Mouse (Mus musculus): Measurements from ENCODE around the gene Calr4. TPM values are rescaled to one million over a fixed set of nuclear protein-coding genes. Genes with fewer than 3 reads are reported as not detected.

The Calr4 gene
- polyA plus RNA-seq, 1 experiment from 2014 or later, result 0.14 TPM

- Histone ChIP-seq H3K27ac (replicated peaks; ENCODE audit: low read depth, low read length) (no peak overlapping the region), H3K4me2 (ENCODE audit: low read depth, low read length) (no peak overlapping the region), H3K4me1 (ENCODE audit: control insufficient read depth, insufficient read depth, low read length) (no peaks in the 10 kb centered on the region), H3K4me3 (ENCODE audit: low read depth, low read length) (no peak overlapping the region), H3K27me3 (ENCODE audit: control insufficient read depth, insufficient read depth, low read length) (no peaks in the 10 kb centered on the region), H3K36me3 (replicated peaks; ENCODE audit: control insufficient read depth, insufficient read depth, low read depth, low read length) (no peaks in the 10 kb centered on the region), H3K9me3 (replicated peaks; ENCODE audit: control insufficient read depth, low read length) (no peaks in the 10 kb centered on the region), H3K9ac (replicated peaks; ENCODE audit: low read length) (no peak overlapping the region)
- ATAC-seq (replicated peaks; ENCODE audit: insufficient number of reproducible peaks, low FRiP score, low TSS enrichment, low read depth) (no peak), DNase-seq (ENCODE audit: low spot score) (no peak)
- 84% methylated on average over 24 of the region's 24 CpGs for WGBS
These were observed 4.4 kb downstream of the Calr4 start for GRCm38 (mm10) chr4:109238428-109239268.

- Histone ChIP-seq H3K4me3 (ENCODE audit: low read depth, low read length) (no peak overlapping the region), H3K27ac (replicated peaks; ENCODE audit: low read depth, low read length) (no peak overlapping the region), H3K36me3 (replicated peaks; ENCODE audit: control insufficient read depth, insufficient read depth, low read depth, low read length) (no peaks in the 10 kb centered on the region), H3K4me2 (ENCODE audit: low read depth, low read length) (no peak overlapping the region), H3K4me1 (ENCODE audit: control insufficient read depth, insufficient read depth, low read length) (no peaks in the 10 kb centered on the region), H3K27me3 (ENCODE audit: control insufficient read depth, insufficient read depth, low read length) (no peaks in the 10 kb centered on the region), H3K9ac (replicated peaks; ENCODE audit: low read length) (no peak overlapping the region), H3K9me3 (replicated peaks; ENCODE audit: control insufficient read depth, low read length) (no peaks in the 10 kb centered on the region)
- DNase-seq (ENCODE audit: low spot score), result peak; percentile 76
- ATAC-seq (replicated peaks; ENCODE audit: insufficient number of reproducible peaks, low FRiP score, low TSS enrichment, low read depth), result 0 out of 2 replicates have a peak, but pooled peaks have one; percentile 34
These were observed 6.9 kb downstream of the Calr4 start for GRCm38 (mm10) chr4:109241221-109241620.

- H3K4me2 ChIP-seq (ENCODE audit: low read depth, low read length), result no peak overlapping the region
- no peaks in the 10 kb centered on the region for H3K27me3 ChIP-seq (ENCODE audit: control insufficient read depth, insufficient read depth, low read length)
- no peaks in the 10 kb centered on the region for H3K36me3 ChIP-seq (replicated peaks; ENCODE audit: control insufficient read depth, insufficient read depth, low read depth, low read length)
- H3K4me1 ChIP-seq (ENCODE audit: control insufficient read depth, insufficient read depth, low read length), result no peaks in the 10 kb centered on the region
- no peak overlapping the region for H3K4me3 ChIP-seq (ENCODE audit: low read depth, low read length)
- no peaks in the 10 kb centered on the region for H3K9me3 ChIP-seq (replicated peaks; ENCODE audit: control insufficient read depth, low read length)
- no peak overlapping the region for H3K27ac ChIP-seq (replicated peaks; ENCODE audit: low read depth, low read length)
- H3K9ac ChIP-seq (replicated peaks; ENCODE audit: low read length), result no peak overlapping the region
- no peak for ATAC-seq (replicated peaks; ENCODE audit: insufficient number of reproducible peaks, low FRiP score, low TSS enrichment, low read depth)
- no peak for DNase-seq (ENCODE audit: low spot score)
- WGBS, result 62% methylated on average over 4 of the region's 4 CpGs
These were observed 7.6 kb downstream of the Calr4 start for GRCm38 (mm10) chr4:109241934-109242333.

GRCm38 (mm10) chr4:109244506-109244905 lies 10.2 kb downstream of the Calr4 start:
- WGBS, result 80% methylated on average over 7 of the region's 7 CpGs
- H3K36me3 ChIP-seq (replicated peaks; ENCODE audit: control insufficient read depth, insufficient read depth, low read depth, low read length), result no peaks in the 10 kb centered on the region
- H3K27me3 ChIP-seq (ENCODE audit: control insufficient read depth, insufficient read depth, low read length), result no peaks in the 10 kb centered on the region
- no peak overlapping the region for H3K4me2 ChIP-seq (ENCODE audit: low read depth, low read length)
- ATAC-seq (replicated peaks; ENCODE audit: insufficient number of reproducible peaks, low FRiP score, low TSS enrichment, low read depth), result no peak
- no peaks in the 10 kb centered on the region for H3K9me3 ChIP-seq (replicated peaks; ENCODE audit: control insufficient read depth, low read length)
- no peak overlapping the region for H3K27ac ChIP-seq (replicated peaks; ENCODE audit: low read depth, low read length)
- no peak overlapping the region for H3K4me3 ChIP-seq (ENCODE audit: low read depth, low read length)
- no peaks in the 10 kb centered on the region for H3K4me1 ChIP-seq (ENCODE audit: control insufficient read depth, insufficient read depth, low read length)
- DNase-seq (ENCODE audit: low spot score), result no peak
- no peak overlapping the region for H3K9ac ChIP-seq (replicated peaks; ENCODE audit: low read length)

GRCm38 (mm10) chr4:109245016-109245620 lies 10.8 kb downstream of the Calr4 start:
- ATAC-seq (replicated peaks; ENCODE audit: insufficient number of reproducible peaks, low FRiP score, low TSS enrichment, low read depth) (no peak), DNase-seq (ENCODE audit: low spot score) (no peak)
- 82% methylated on average over 6 of the region's 6 CpGs for WGBS
- Histone ChIP-seq H3K27ac (replicated peaks; ENCODE audit: low read depth, low read length) (no peak overlapping the region), H3K9me3 (replicated peaks; ENCODE audit: control insufficient read depth, low read length) (no peaks in the 10 kb centered on the region), H3K4me3 (ENCODE audit: low read depth, low read length) (no peak overlapping the region), H3K9ac (replicated peaks; ENCODE audit: low read length) (no peak overlapping the region), H3K27me3 (ENCODE audit: control insufficient read depth, insufficient read depth, low read length) (no peaks in the 10 kb centered on the region), H3K4me1 (ENCODE audit: control insufficient read depth, insufficient read depth, low read length) (no peaks in the 10 kb centered on the region), H3K36me3 (replicated peaks; ENCODE audit: control insufficient read depth, insufficient read depth, low read depth, low read length) (no peaks in the 10 kb centered on the region), H3K4me2 (ENCODE audit: low read depth, low read length) (no peak overlapping the region)

GRCm38 (mm10) chr4:109251605-109252004 lies 17.3 kb downstream of the Calr4 start:
- no peak overlapping the region for H3K4me2 ChIP-seq (ENCODE audit: low read depth, low read length)
- no peaks in the 10 kb centered on the region; the same call in 1 of the 2 replicates for H3K4me1 ChIP-seq (ENCODE audit: control insufficient read depth, insufficient read depth, low read length)
- H3K9me3 ChIP-seq (replicated peaks; ENCODE audit: control insufficient read depth, low read length), result no peaks in the 10 kb centered on the region
- ATAC-seq (replicated peaks; ENCODE audit: insufficient number of reproducible peaks, low FRiP score, low TSS enrichment, low read depth) (no peak), DNase-seq (ENCODE audit: low spot score) (peak; percentile 30)
- H3K4me3 ChIP-seq (ENCODE audit: low read depth, low read length), result no peak overlapping the region
- no peak overlapping the region for H3K27ac ChIP-seq (replicated peaks; ENCODE audit: low read depth, low read length)
- no peaks in the 10 kb centered on the region for H3K36me3 ChIP-seq (replicated peaks; ENCODE audit: control insufficient read depth, insufficient read depth, low read depth, low read length)
- no peak overlapping the region for H3K9ac ChIP-seq (replicated peaks; ENCODE audit: low read length)
- H3K27me3 ChIP-seq (ENCODE audit: control insufficient read depth, insufficient read depth, low read length), result no peaks in the 10 kb centered on the region
- WGBS, result 38% methylated on average over 3 of the region's 3 CpGs

- WGBS, result 78% methylated on average over 4 of the region's 4 CpGs
- Histone ChIP-seq H3K9ac (replicated peaks; ENCODE audit: low read length) (no peak overlapping the region), H3K27me3 (ENCODE audit: control insufficient read depth, insufficient read depth, low read length) (no peaks in the 10 kb centered on the region), H3K27ac (replicated peaks; ENCODE audit: low read depth, low read length) (no peak overlapping the region), H3K4me1 (ENCODE audit: control insufficient read depth, insufficient read depth, low read length) (no peaks in the 10 kb centered on the region; the same call in 1 of the 2 replicates), H3K36me3 (replicated peaks; ENCODE audit: control insufficient read depth, insufficient read depth, low read depth, low read length) (no peaks in the 10 kb centered on the region), H3K4me3 (ENCODE audit: low read depth, low read length) (no peak overlapping the region), H3K4me2 (ENCODE audit: low read depth, low read length) (no peak overlapping the region), H3K9me3 (replicated peaks; ENCODE audit: control insufficient read depth, low read length) (no peaks in the 10 kb centered on the region)
- ATAC-seq (replicated peaks; ENCODE audit: insufficient number of reproducible peaks, low FRiP score, low TSS enrichment, low read depth) (no peak), DNase-seq (ENCODE audit: low spot score) (no peak)
These were observed 17.9 kb downstream of the Calr4 start for GRCm38 (mm10) chr4:109252199-109252598.

- no peak for DNase-seq (ENCODE audit: low spot score)
- H3K4me2 ChIP-seq (ENCODE audit: low read depth, low read length), result no peak overlapping the region
- no peak for ATAC-seq (replicated peaks; ENCODE audit: insufficient number of reproducible peaks, low FRiP score, low TSS enrichment, low read depth)
- no peak overlapping the region for H3K9ac ChIP-seq (replicated peaks; ENCODE audit: low read length)
- H3K9me3 ChIP-seq (replicated peaks; ENCODE audit: control insufficient read depth, low read length), result no peaks in the 10 kb centered on the region
- 76% methylated on average over 11 of the region's 11 CpGs for WGBS
- H3K27ac ChIP-seq (replicated peaks; ENCODE audit: low read depth, low read length), result no peak overlapping the region
- no peak overlapping the region for H3K4me3 ChIP-seq (ENCODE audit: low read depth, low read length)
- H3K27me3 ChIP-seq (ENCODE audit: control insufficient read depth, insufficient read depth, low read length), result no peaks in the 10 kb centered on the region
- H3K4me1 ChIP-seq (ENCODE audit: control insufficient read depth, insufficient read depth, low read length), result no peaks in the 10 kb centered on the region; the same call in 1 of the 2 replicates
- no peaks in the 10 kb centered on the region for H3K36me3 ChIP-seq (replicated peaks; ENCODE audit: control insufficient read depth, insufficient read depth, low read depth, low read length)
These were observed 19.4 kb downstream of the Calr4 start for GRCm38 (mm10) chr4:109253664-109254151.
